Mouse (Mus musculus) forebrain, embryonic 11.5 days (tissue): ENCODE results near the gene Adh5. TPM values are rescaled to one million over a fixed set of nuclear protein-coding genes. Genes with fewer than 3 reads are reported as not detected.
A peak's percentile ranks its signal among the peaks of the same experiment; 100 is the strongest.

Source experiments
- ATAC-seq: fragments of 200-750 bp; cut with Nextera tagmentation; replicated peaks from 2 replicates; pipeline ENCODE4 v1.8.0; 2017; ENCODE audit warnings: moderate TSS enrichment; ENCODE audit not compliant: low FRiP score
- DNase-seq: peaks from one replicate; pipeline ENCODE4 v3.0.0-alpha.2; 2017; ENCODE audit warnings: low spot score
- H3K27ac ChIP-seq: fragments of 300-500 bp; sonication (generic); 2 replicates; pipeline ENCODE4 v1.5.1; 2014; ENCODE audit warnings: low read depth, low read length
- H3K27me3 ChIP-seq: fragments of 300-500 bp; sonication (generic); 2 replicates; pipeline ENCODE4 v1.6.1; 2014; ENCODE audit warnings: mild to moderate bottlenecking, low read length, mixed read lengths; ENCODE audit not compliant: control insufficient read depth, insufficient read depth
- H3K36me3 ChIP-seq: fragments of 300-500 bp; sonication (generic); 2 replicates; pipeline ENCODE4 v1.6.1; 2014; ENCODE audit warnings: mild to moderate bottlenecking, low read length, moderate library complexity, mixed read lengths; ENCODE audit not compliant: control insufficient read depth, insufficient read depth
- H3K4me1 ChIP-seq: fragments of 300-500 bp; sonication (generic); replicated peaks from 2 replicates; pipeline ENCODE4 v1.6.1; 2014; ENCODE audit warnings: low read length, mixed read lengths; ENCODE audit not compliant: control insufficient read depth, insufficient read depth
- H3K4me2 ChIP-seq: fragments of 300-500 bp; sonication (generic); 2 replicates; pipeline ENCODE4 v1.6.1; 2014; ENCODE audit warnings: low read depth, mild to moderate bottlenecking, low read length, moderate library complexity, mixed read lengths; ENCODE audit not compliant: severe bottlenecking
- H3K4me3 ChIP-seq: fragments of 300-500 bp; sonication (generic); 2 replicates; pipeline ENCODE4 v1.5.1; 2014; ENCODE audit warnings: low read depth, low read length
- H3K9ac ChIP-seq: fragments of 300-500 bp; sonication (generic); 2 replicates; pipeline ENCODE4 v1.6.1; 2014; ENCODE audit warnings: low read length
- H3K9me3 ChIP-seq: fragments of 300-500 bp; sonication (generic); 2 replicates; pipeline ENCODE4 v1.6.1; 2016; ENCODE audit warnings: low read length, mixed read lengths; ENCODE audit not compliant: control insufficient read depth
- WGBS: fragments of 180-500 bp; shearing (Covaris S2); extraction: QIAGEN DNeasy Blood & Tissue Kit; methylation state at CpG from one replicate; pipeline ENCODE4 v1.1.7; 2014; 5-methylcytosine and 5-hydroxymethylcytosine counted together
- polyA plus RNA-seq: library from polyadenylated mRNA; unstranded; fragments of >200 nt; fragmentation: Nextera tagmentation; extraction: Ambion mirVana; gene quantifications from 2 replicates; pipeline ENCODE4 v1.2.1, GENCODE M21; 2014

The Adh5 gene
- 263 and 266 TPM in 2 replicates for polyA plus RNA-seq

- Histone ChIP-seq H3K27me3 (no peaks in the 10 kb centered on the region), H3K4me3 (peak within 1 kb of the TSS; percentile 79), H3K9me3 (no peaks in the 10 kb centered on the region), H3K9ac (peak within 1 kb of the TSS; percentile 90), H3K4me2 (peak within 1 kb of the TSS; percentile 84), H3K4me1 (peaks cover 7% of the 10 kb centered on the region; the same call in 1 of the 2 replicates), H3K36me3 (no peaks in the 10 kb centered on the region; the same call in 1 of the 2 replicates), H3K27ac (peak within 1 kb of the TSS; percentile 72)
- under 1% methylated on average over 86 of the region's 86 CpGs for WGBS
- ATAC-seq (peak; percentile 99), DNase-seq (peak; percentile 98)
Measured at GRCm38 (mm10) chr3:138442612-138443464, at the start of gene Adh5. Adh5 (plus strand) TSS chr3:138443093.

- DNase-seq (no peak), ATAC-seq (no peak)
- no peaks in the 10 kb centered on the region for H3K36me3 ChIP-seq
- WGBS = 88% methylated on average over 3 of the region's 3 CpGs
- no peaks in the 10 kb centered on the region for H3K27me3 ChIP-seq
- no peak overlapping the region for H3K27ac ChIP-seq
- no peaks in the 10 kb centered on the region for H3K4me1 ChIP-seq
- no peak overlapping the region for H3K4me2 ChIP-seq
- no peaks in the 10 kb centered on the region for H3K9me3 ChIP-seq
- no peak overlapping the region for H3K9ac ChIP-seq
- H3K4me3 ChIP-seq = no peak overlapping the region
Measured at GRCm38 (mm10) chr3:138404872-138405271, 38.0 kb upstream of the Adh5 start.

GRCm38 (mm10) chr3:138405341-138405740 is 37.6 kb upstream of the Adh5 start:
- H3K4me3 ChIP-seq = no peak overlapping the region
- no peaks in the 10 kb centered on the region for H3K4me1 ChIP-seq
- no peak overlapping the region for H3K27ac ChIP-seq
- DNase-seq (no peak), ATAC-seq (no peak)
- no peak overlapping the region for H3K4me2 ChIP-seq
- no peaks in the 10 kb centered on the region for H3K27me3 ChIP-seq
- no peaks in the 10 kb centered on the region for H3K36me3 ChIP-seq
- H3K9me3 ChIP-seq = no peaks in the 10 kb centered on the region
- no peak overlapping the region for H3K9ac ChIP-seq
- 52% methylated on average over 3 of the region's 3 CpGs for WGBS

GRCm38 (mm10) chr3:138405840-138406239 is 37.1 kb upstream of the Adh5 start:
- no peak for ATAC-seq
- WGBS = 85% methylated on average over 7 of the region's 7 CpGs
- Histone ChIP-seq H3K9ac (no peak overlapping the region), H3K36me3 (no peaks in the 10 kb centered on the region), H3K9me3 (no peaks in the 10 kb centered on the region), H3K4me3 (no peak overlapping the region), H3K27me3 (no peaks in the 10 kb centered on the region), H3K4me2 (no peak overlapping the region), H3K4me1 (no peaks in the 10 kb centered on the region), H3K27ac (no peak overlapping the region)
- DNase-seq = no peak

- Histone ChIP-seq H3K4me3 (no peak overlapping the region), H3K27me3 (no peaks in the 10 kb centered on the region), H3K9ac (no peak overlapping the region), H3K27ac (no peak overlapping the region), H3K36me3 (no peaks in the 10 kb centered on the region), H3K4me1 (no peaks in the 10 kb centered on the region), H3K9me3 (no peaks in the 10 kb centered on the region), H3K4me2 (no peak overlapping the region)
- no peak for DNase-seq
- no peak for ATAC-seq
- WGBS = 94% methylated on average over 1 of the region's 1 CpGs
Measured at GRCm38 (mm10) chr3:138407920-138408319, 35.0 kb upstream of the Adh5 start.

- Histone ChIP-seq H3K9me3 (no peaks in the 10 kb centered on the region), H3K27me3 (no peaks in the 10 kb centered on the region), H3K27ac (no peak overlapping the region), H3K4me1 (no peaks in the 10 kb centered on the region), H3K4me3 (no peak overlapping the region), H3K4me2 (no peak overlapping the region), H3K9ac (no peak overlapping the region), H3K36me3 (no peaks in the 10 kb centered on the region)
- DNase-seq (no peak), ATAC-seq (no peak)
- 82% methylated on average over 1 of the region's 1 CpGs for WGBS
Measured at GRCm38 (mm10) chr3:138409585-138409984, 33.3 kb upstream of the Adh5 start.

GRCm38 (mm10) chr3:138410211-138410610 is 32.7 kb upstream of the Adh5 start:
- Histone ChIP-seq H3K27ac (no peak overlapping the region), H3K4me1 (no peaks in the 10 kb centered on the region), H3K4me2 (no peak overlapping the region), H3K27me3 (no peaks in the 10 kb centered on the region), H3K9ac (no peak overlapping the region), H3K36me3 (no peaks in the 10 kb centered on the region), H3K4me3 (no peak overlapping the region), H3K9me3 (no peaks in the 10 kb centered on the region)
- no peak for ATAC-seq
- WGBS = 81% methylated on average over 3 of the region's 3 CpGs
- DNase-seq = no peak

GRCm38 (mm10) chr3:138415121-138415690 is 27.7 kb upstream of the Adh5 start, which contains the start of gene Adh4:
Adh4 (plus strand) TSS chr3:138415466.
- Histone ChIP-seq H3K27ac (no peak within 1 kb of the TSS), H3K36me3 (no peaks in the 10 kb centered on the region), H3K4me3 (no peak within 1 kb of the TSS), H3K4me2 (no peak within 1 kb of the TSS), H3K9ac (no peak within 1 kb of the TSS), H3K4me1 (no peaks in the 10 kb centered on the region), H3K9me3 (no peaks in the 10 kb centered on the region), H3K27me3 (no peaks in the 10 kb centered on the region)
- ATAC-seq (no peak), DNase-seq (no peak)
- 78% methylated on average over 6 of the region's 6 CpGs for WGBS
